Mouse (Mus musculus) MEL (cell line): Measurements from ENCODE around the gene Tmco5.

Experiments used
- CTCF ChIP-seq, 3 experiments: IDR thresholded peaks in 2 of 3; conservative IDR thresholded peaks in 1 of 3; 2 replicates each; pipeline ENCODE4 v1.5.1; 2011 to 2012; ENCODE audit warnings: low read length in 3 of 3, low read depth in 2 of 3, mild to moderate bottlenecking in 2 of 3, improper control_type of control experiment in 1 of 3, inconsistent platforms in 1 of 3, mixed read lengths in 1 of 3, moderate library complexity in 1 of 3; ENCODE audit not compliant: control insufficient read depth in 1 of 3, insufficient read depth in 1 of 3, poor library complexity in 1 of 3, severe bottlenecking in 1 of 3
- EP300 ChIP-seq, 2 experiments: IDR thresholded peaks; 2 replicates each; pipeline ENCODE4 v1.6.1; 2011; ENCODE audit warnings: improper control_type of control experiment in 2 of 2, low read length in 2 of 2, low read depth in 1 of 2, mild to moderate bottlenecking in 1 of 2
- JUND ChIP-seq: IDR thresholded peaks from 2 replicates; pipeline ENCODE4 v1.6.1; 2011; ENCODE audit warnings: low read depth, mild to moderate bottlenecking, improper control_type of control experiment, low read length
- MEF2A ChIP-seq: IDR thresholded peaks from 2 replicates; pipeline ENCODE4 v1.6.1; 2014; ENCODE audit warnings: low read depth, mild to moderate bottlenecking, inconsistent platforms, low read length, improper control_type of control experiment; ENCODE audit not compliant: poor library complexity, insufficient replicate concordance, severe bottlenecking; ENCODE audit errors: extremely low read depth
- MXI1 ChIP-seq: IDR thresholded peaks from 2 replicates; pipeline ENCODE4 v1.6.1; 2011; ENCODE audit warnings: mild to moderate bottlenecking, low read depth, low read length, improper control_type of control experiment
- NELFE ChIP-seq: IDR thresholded peaks from 2 replicates; pipeline ENCODE4 v1.6.1; 2011; ENCODE audit warnings: low read depth, low read length, improper control_type of control experiment
- USF1 ChIP-seq: IDR thresholded peaks from 2 replicates; pipeline ENCODE4 v1.6.1; 2014; ENCODE audit warnings: low read depth, mild to moderate bottlenecking, inconsistent platforms, low read length, improper control_type of control experiment, moderate library complexity
- ZMIZ1 ChIP-seq: IDR thresholded peaks from 2 replicates; pipeline ENCODE4 v1.6.1; 2012; ENCODE audit warnings: low read depth, mild to moderate bottlenecking, inconsistent platforms, low read length, improper control_type of control experiment, moderate library complexity

DNA sequence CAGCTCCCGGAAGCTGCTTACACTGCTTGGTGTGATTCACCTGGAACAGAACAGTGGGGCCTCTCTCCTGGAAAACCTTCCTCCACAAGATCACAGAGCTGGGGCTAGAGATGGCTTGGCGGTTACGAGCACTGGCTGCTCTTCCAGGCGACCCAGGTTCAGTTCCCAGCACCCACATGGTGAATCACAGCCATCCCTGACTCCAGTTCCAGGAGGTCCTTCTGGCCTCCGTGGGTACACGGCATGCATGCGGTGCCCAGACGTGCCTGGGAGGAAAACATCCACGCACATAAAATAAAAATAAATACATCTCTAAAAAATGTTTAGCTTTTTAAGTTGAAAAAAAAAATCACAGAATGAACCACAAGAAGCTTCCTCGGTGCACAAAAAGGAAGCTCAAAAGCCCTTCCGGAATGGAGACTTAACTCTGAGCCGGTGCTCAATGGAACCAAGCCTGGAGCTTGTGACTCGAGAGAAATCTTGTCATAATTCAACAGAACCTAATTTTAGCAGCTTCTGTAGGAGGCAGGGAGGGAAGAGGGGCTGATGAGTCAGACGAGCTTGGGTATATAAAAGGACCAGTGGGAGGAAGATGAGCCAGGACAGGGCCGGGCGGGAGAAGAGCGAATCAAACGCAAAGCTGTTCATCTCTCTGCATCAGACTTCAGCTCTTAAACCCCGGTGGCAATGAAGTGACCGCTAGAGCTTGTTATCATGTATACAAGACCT, 35.4 kb downstream of the Tmco5 start:
- TF ChIP-seq NELFE (no peak), CTCF (IDR thresholded peaks at IDR 0.05 in 2 of 3, conservative IDR thresholded peaks at IDR 0.05 in 1 of 3; ENCODE audit: control insufficient read depth in 1 of 3, insufficient read depth in 1 of 3, low read depth in 2 of 3, low read length in 3 of 3, poor library complexity in 1 of 3, severe bottlenecking in 1 of 3) (no peak), MXI1 (no peak), MEF2A (no peak), ZMIZ1 (no peak), EP300 (IDR thresholded peaks at IDR 0.05; ENCODE audit: low read depth in 1 of 2, low read length in 2 of 2) (no peak), USF1 (no peak), JUND (no peak)
